9 mouse cellular contexts compared by ENCODE assay signal in genomic region chr3:101161941-101162531, GRCm38 (mm10). TPM values are rescaled to one million over a fixed set of nuclear protein-coding genes. Genes with fewer than 3 reads are reported as not detected.
A peak's percentile ranks its signal among the peaks of the same experiment; 100 is the strongest.
DNase-seq lines count a peak whose midpoint lies in the region; ATAC-seq and TF ChIP-seq lines count a peak whose summit lies in the region.
"Had no signal": no experiment of that assay in that cellular context is flagged by ENCODE, and none has a peak within 500 bp of the region (broad histone marks: within the 10 kb centered on the region; RNA-seq: fewer than 3 reads in every experiment).

No protein-coding gene starts in this region.

- no peak overlapping the region for H3K27ac ChIP-seq in layer of hippocampus, adult 2 months
- H3K27ac ChIP-seq in hindbrain, embryonic 14.5 days, result peak overlapping the region; percentile 52; the same call in 1 of the 2 replicates

- no peaks in the 10 kb centered on the region for H3K36me3 ChIP-seq in hindbrain, embryonic 14.5 days (replicated peaks; ENCODE audit: control insufficient read depth, insufficient read depth)

- H3K9me3 ChIP-seq in hindbrain, embryonic 14.5 days (ENCODE audit: control insufficient read depth, low read length), result no peaks in the 10 kb centered on the region

- no peaks in the 10 kb centered on the region for H3K27me3 ChIP-seq in hindbrain, embryonic 14.5 days (ENCODE audit: control insufficient read depth, insufficient read depth, low read length)

- 0 out of 2 replicates have a peak overlapping the region, but pooled peaks have one; percentile 23 for H3K4me2 ChIP-seq in hindbrain, embryonic 14.5 days (replicated peaks)

- H3K9ac ChIP-seq in hindbrain, embryonic 14.5 days, result no peak overlapping the region

- DNase-seq in layer of hippocampus, adult 2 months (ENCODE audit: low spot score in 2 of 2), result no peak
- DNase-seq in layer of hippocampus, adult 9-11 months, result no peak
- peak; percentile 96 to 98 for DNase-seq in cerebellum, postnatal 10 days
- DNase-seq in gastrocnemius, postnatal 10 days, result peak; percentile 58
- DNase-seq in hindbrain, embryonic 14.5 days (ENCODE audit: low spot score), result peak; percentile 45
- peak; percentile 31 for DNase-seq in lung, postnatal 14 days
- DNase-seq in testis, postnatal 14 days (ENCODE audit: low spot score), result peak; percentile 21
- no peak for DNase-seq in spleen, adult 12 weeks (ENCODE audit: low spot score)

- peak overlapping the region; percentile 4; the same call in 1 of the 2 replicates for H3K4me3 ChIP-seq in layer of hippocampus, adult 2 months
- no peak overlapping the region for H3K4me3 ChIP-seq in hindbrain, embryonic 14.5 days (replicated peaks; ENCODE audit: low read length)
- H3K4me3 ChIP-seq: erythroblast, embryonic 14.5 days had no signal

- WGBS in hindbrain, embryonic 14.5 days, result 43% methylated on average over 14 of the region's 14 CpGs

- peak; percentile 53; the same call in 1 of the 2 replicates for ATAC-seq in hindbrain, embryonic 14.5 days (ENCODE audit: low FRiP score)

- TF ChIP-seq CTCF in layer of hippocampus, adult 2 months (conservative IDR thresholded peaks at IDR 0.05), result no peak

- peaks cover 23% of the 10 kb centered on the region for H3K4me1 ChIP-seq in hindbrain, embryonic 14.5 days (replicated peaks; ENCODE audit: control insufficient read depth, insufficient read depth, low read length)

RNA-seq across cellular contexts. Expression of gene Ptgfrn, which starts 52.0 kb away (rescaled TPM):
- total RNA-seq in layer of hippocampus, adult 2 months (2021), result 10 to 100 TPM; 10.4 to 11.0 TPM
- 10 to 100 TPM; 49.3 to 59.3 TPM for total RNA-seq in gastrocnemius, postnatal 10 days (2021)
- polyA plus RNA-seq in hindbrain, embryonic 14.5 days (2014; fragmentation: Nextera tagmentation; extraction: Ambion mirVana), result 3.6 and 3.7 TPM in 2 replicates
- polyA plus RNA-seq: erythroblast, embryonic 14.5 days had no signal

Comparison
In these comparisons a context has a peak if more than half of its experiments do, and no peak if none do; other contexts are left out.
1. DNase-seq: peak in cerebellum, postnatal 10 days (2 of 2), gastrocnemius, postnatal 10 days (single experiment), hindbrain, embryonic 14.5 days (single experiment), lung, postnatal 14 days (single experiment) and testis, postnatal 14 days (single experiment); none in layer of hippocampus, adult 2 months (0 of 2), layer of hippocampus, adult 9-11 months (single experiment) and spleen, adult 12 weeks (single experiment).
2. RNA of gene Ptgfrn, which starts 52.0 kb away (total RNA-seq): 49.3 to 59.3 TPM in gastrocnemius, postnatal 10 days; 10.4 to 11.0 TPM in layer of hippocampus, adult 2 months; every median in the first group is over 4 times any median in the second.